Mouse (Mus musculus) erythroblast, adult 5-6 weeks (primary cell): ENCODE results near the gene Camta1. TPM values are rescaled to one million over a fixed set of nuclear protein-coding genes. Genes with fewer than 3 reads are reported as not detected.

Experiments used
- ATAC-seq: replicated peaks from 2 replicates; pipeline ENCODE4 v1.8.0; 2016; ENCODE audit warnings: moderate number of reproducible peaks, mild to moderate bottlenecking, moderate TSS enrichment, inconsistent platforms; ENCODE audit not compliant: poor library complexity, low FRiP score, severe bottlenecking
- total RNA-seq, 2 experiments: library from RNA; stranded (forward) in 1 of 2; stranded (reverse) in 1 of 2; fragments of 150-400 nt in 1 of 2; fragments of 200-764, 138-1000 nt in 1 of 2; gene quantifications; 2 replicates each; pipeline versions ENCODE4 v1.2.3 to v1.2.4; 2015 to 2017; ENCODE audit warnings: low replicate concordance in 2 of 2

Gene Camta1
- total RNA-seq, 2 experiments from 2014 or later, result 11.7 to 25.7 TPM

GRCm38 (mm10) chr4:151492786-151493185 is 368.9 kb downstream of the Camta1 start:
- ATAC-seq, result no peak

- no peak for ATAC-seq
Measured at GRCm38 (mm10) chr4:151483977-151484313, 377.7 kb downstream of the Camta1 start.

- ATAC-seq, result no peak
Measured at GRCm38 (mm10) chr4:151483299-151483976, 378.2 kb downstream of the Camta1 start.

- no peak for ATAC-seq
Measured at GRCm38 (mm10) chr4:151480928-151481327, 380.7 kb downstream of the Camta1 start.

GRCm38 (mm10) chr4:151477950-151478349 is 383.7 kb downstream of the Camta1 start:
- no peak for ATAC-seq

GRCm38 (mm10) chr4:151474895-151475470 is 386.7 kb downstream of the Camta1 start:
- ATAC-seq, result no peak

- ATAC-seq, result no peak
Measured at GRCm38 (mm10) chr4:151471886-151472285, 389.8 kb downstream of the Camta1 start.

GRCm38 (mm10) chr4:151468381-151468780 is 393.3 kb downstream of the Camta1 start:
- no peak for ATAC-seq

GRCm38 (mm10) chr4:151458686-151459085 is 403.0 kb downstream of the Camta1 start:
- ATAC-seq, result no peak

- no peak for ATAC-seq
Measured at GRCm38 (mm10) chr4:151454611-151455010, 407.1 kb downstream of the Camta1 start.

GRCm38 (mm10) chr4:151454065-151454464 is 407.6 kb downstream of the Camta1 start:
- ATAC-seq, result no peak

GRCm38 (mm10) chr4:151451885-151452284 is 409.8 kb downstream of the Camta1 start:
- ATAC-seq, result no peak

GRCm38 (mm10) chr4:151449981-151450380 is 411.7 kb downstream of the Camta1 start:
- no peak for ATAC-seq

GRCm38 (mm10) chr4:151448341-151448740 is 413.3 kb downstream of the Camta1 start:
- ATAC-seq, result no peak

GRCm38 (mm10) chr4:151444665-151445064 is 417.0 kb downstream of the Camta1 start:
- no peak for ATAC-seq

- no peak for ATAC-seq
Measured at GRCm38 (mm10) chr4:151438561-151438960, 423.1 kb downstream of the Camta1 start.

- no peak for ATAC-seq
Measured at GRCm38 (mm10) chr4:151437859-151438258, 423.8 kb downstream of the Camta1 start.

- no peak for ATAC-seq
Measured at GRCm38 (mm10) chr4:151425133-151425532, 436.5 kb downstream of the Camta1 start.

GRCm38 (mm10) chr4:151422922-151423321 is 438.8 kb downstream of the Camta1 start:
- ATAC-seq, result no peak

GRCm38 (mm10) chr4:151422361-151422760 is 439.3 kb downstream of the Camta1 start:
- ATAC-seq, result no peak

- ATAC-seq, result no peak
Measured at GRCm38 (mm10) chr4:151418344-151418875, 443.3 kb downstream of the Camta1 start.
